Mouse (Mus musculus) intestine, postnatal 0 days (tissue): Measurements from ENCODE around the gene Gm7942. TPM values are rescaled to one million over a fixed set of nuclear protein-coding genes. Genes with fewer than 3 reads are reported as not detected.
"Not testable (repeated sequence)": the region's sequence is repeated elsewhere in the genome, so short reads cannot be mapped to it uniquely, and the experiment has no call there.

Experiments used
- ATAC-seq: fragments of 200-750 bp; cut with Nextera tagmentation; 2 replicates; pipeline ENCODE4 v1.8.0; 2017; ENCODE audit warnings: mild to moderate bottlenecking, moderate TSS enrichment, moderate library complexity
- H3K27ac ChIP-seq: fragments of 300-500 bp; sonication (generic); 2 replicates; pipeline ENCODE4 v1.5.1; 2014; ENCODE audit warnings: mild to moderate bottlenecking, low read depth, low read length, moderate library complexity
- H3K27me3 ChIP-seq: fragments of 300-500 bp; sonication (generic); replicated peaks from 2 replicates; pipeline ENCODE4 v1.6.1; 2014; ENCODE audit warnings: low read length, mixed read lengths; ENCODE audit not compliant: control insufficient read depth, insufficient read depth
- H3K36me3 ChIP-seq: fragments of 300-500 bp; sonication (generic); 2 replicates; pipeline ENCODE4 v1.6.1; 2014; ENCODE audit warnings: mild to moderate bottlenecking, moderate library complexity; ENCODE audit not compliant: control insufficient read depth, insufficient read depth
- H3K4me1 ChIP-seq: fragments of 300-500 bp; sonication (generic); replicated peaks from 2 replicates; pipeline ENCODE4 v1.6.1; 2014; ENCODE audit warnings: antibody characterized with exemption, low read length, mixed read lengths; ENCODE audit not compliant: control insufficient read depth, insufficient read depth
- H3K4me2 ChIP-seq: fragments of 300-500 bp; sonication (generic); replicated peaks from 2 replicates; pipeline ENCODE4 v1.6.1; 2014; ENCODE audit warnings: low read depth, mild to moderate bottlenecking, moderate library complexity
- H3K4me3 ChIP-seq: fragments of 300-500 bp; sonication (generic); 2 replicates; pipeline ENCODE4 v1.5.1; 2014; ENCODE audit warnings: low read depth, low read length
- H3K9ac ChIP-seq: fragments of 300-500 bp; sonication (generic); 2 replicates; pipeline ENCODE4 v1.6.1; 2014; ENCODE audit warnings: mild to moderate bottlenecking, low read depth, low read length
- H3K9me3 ChIP-seq: fragments of 300-500 bp; sonication (generic); 2 replicates; pipeline ENCODE4 v1.6.1; 2016; ENCODE audit warnings: mixed run types; ENCODE audit not compliant: control insufficient read depth
- WGBS: fragments of 180-500 bp; shearing (Covaris S2); extraction: QIAGEN DNeasy Blood & Tissue Kit; methylation state at CpG from one replicate; pipeline ENCODE4 v1.1.7; 2014; 5-methylcytosine and 5-hydroxymethylcytosine counted together
- polyA plus RNA-seq: library from polyadenylated mRNA; unstranded; fragments of >200 nt; fragmentation: Nextera tagmentation; extraction: Ambion mirVana; gene quantifications from 2 replicates; pipeline ENCODE4 v1.2.1, GENCODE M21; 2015

The Gm7942 gene
- not detected in 2 replicates for polyA plus RNA-seq

GRCm38 (mm10) chr5:95106638-95107037, at the start of gene Gm7942:
TSS of gene Gm7942 (plus strand) at chr5:95106938.
- H3K4me3 ChIP-seq, H3K9me3 ChIP-seq, ATAC-seq, H3K4me1 ChIP-seq, H3K36me3 ChIP-seq, H3K9ac ChIP-seq, H3K4me2 ChIP-seq, H3K27me3 ChIP-seq, H3K27ac ChIP-seq: not testable (repeated sequence)
- no CpG with 5 or more reads among the region's 3 CpGs for WGBS

Other genes starting within 250 kb of the Gm7942 start
- not detected in 2 replicates for gene Gm3183, start 241.5 kb upstream of the Gm7942 start, polyA plus RNA-seq
- not detected in 2 replicates for gene Gm6367, start 118.3 kb upstream of the Gm7942 start, polyA plus RNA-seq
- gene Gm16513, start 75.7 kb downstream of the Gm7942 start, polyA plus RNA-seq, result not detected in 2 replicates
- gene Gm10424, start 165.8 kb downstream of the Gm7942 start, polyA plus RNA-seq, result not detected in 2 replicates
- not detected in 2 replicates for gene Gm3259, start 199.0 kb downstream of the Gm7942 start, polyA plus RNA-seq